Mouse (Mus musculus) adrenal gland, postnatal 4 days (tissue): ENCODE measurements around the gene Abcd3. TPM values are rescaled to one million over a fixed set of nuclear protein-coding genes. Genes with fewer than 3 reads are reported as not detected.

Source experiments
- DNase-seq, 2 experiments: peaks; one replicate each; pipeline ENCODE4 v3.0.0; 2021 to 2022; ENCODE audit warnings: low spot score in 2 of 2, mixed read lengths in 2 of 2
- total RNA-seq, 2 experiments: library from RNA; stranded (reverse); gene quantifications; 2 replicates each; pipeline ENCODE4 v1.2.3; 2021

Gene Abcd3
- total RNA-seq, 2 experiments from 2014 or later: 79.9 to 85.4 TPM

DNA sequence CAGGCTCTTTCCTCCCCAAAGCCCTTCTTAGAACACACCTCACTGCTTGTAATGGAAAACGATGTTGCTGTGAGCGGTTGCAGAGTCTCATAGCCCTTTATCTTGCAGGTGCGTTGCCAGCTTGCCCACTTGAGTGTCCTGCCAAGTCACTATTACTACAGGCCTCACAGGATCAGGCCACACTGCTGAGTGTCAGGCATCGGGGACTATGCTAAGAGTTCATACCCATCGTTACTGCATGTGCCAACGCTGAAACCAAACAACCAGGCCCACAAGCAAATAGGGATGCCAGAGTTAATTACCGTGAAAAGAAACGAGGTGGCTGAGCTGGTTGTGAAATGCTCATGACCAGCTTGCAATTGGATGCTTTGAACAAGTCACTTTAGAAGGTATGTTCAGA, 101.3 kb downstream of the Abcd3 start:
- DNase-seq: no peak

DNA sequence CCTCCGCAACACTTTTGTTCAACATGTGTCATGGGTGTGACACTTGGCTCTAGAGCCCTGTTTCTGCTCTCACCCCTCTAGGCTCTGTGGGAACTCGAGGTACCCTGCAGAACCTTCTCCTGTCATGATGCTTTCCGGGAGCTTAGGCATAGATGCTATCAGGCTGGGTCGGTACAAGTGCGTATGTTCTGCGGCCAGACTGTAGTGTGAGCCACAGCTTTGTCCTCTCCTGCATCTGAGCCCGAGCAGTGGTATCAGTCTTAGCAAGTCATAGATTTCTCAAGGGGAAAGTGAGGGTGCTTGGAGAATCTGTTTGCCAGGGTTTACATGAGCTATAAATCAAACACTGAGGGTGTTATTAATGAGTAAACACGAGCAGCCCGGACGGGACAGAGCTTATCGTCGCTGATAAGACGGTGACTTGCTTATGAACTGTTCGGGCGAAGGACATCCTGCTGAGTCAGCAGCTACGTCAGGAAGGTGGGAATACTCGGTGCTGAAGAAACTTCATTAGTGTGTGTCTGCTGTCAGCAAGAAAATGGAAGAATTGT, 101.9 kb downstream of the Abcd3 start:
- no peak for DNase-seq

- DNase-seq: no peak
Observed at GRCm38 (mm10) chr3:121712222-121712621, 102.9 kb downstream of the Abcd3 start.

DNA sequence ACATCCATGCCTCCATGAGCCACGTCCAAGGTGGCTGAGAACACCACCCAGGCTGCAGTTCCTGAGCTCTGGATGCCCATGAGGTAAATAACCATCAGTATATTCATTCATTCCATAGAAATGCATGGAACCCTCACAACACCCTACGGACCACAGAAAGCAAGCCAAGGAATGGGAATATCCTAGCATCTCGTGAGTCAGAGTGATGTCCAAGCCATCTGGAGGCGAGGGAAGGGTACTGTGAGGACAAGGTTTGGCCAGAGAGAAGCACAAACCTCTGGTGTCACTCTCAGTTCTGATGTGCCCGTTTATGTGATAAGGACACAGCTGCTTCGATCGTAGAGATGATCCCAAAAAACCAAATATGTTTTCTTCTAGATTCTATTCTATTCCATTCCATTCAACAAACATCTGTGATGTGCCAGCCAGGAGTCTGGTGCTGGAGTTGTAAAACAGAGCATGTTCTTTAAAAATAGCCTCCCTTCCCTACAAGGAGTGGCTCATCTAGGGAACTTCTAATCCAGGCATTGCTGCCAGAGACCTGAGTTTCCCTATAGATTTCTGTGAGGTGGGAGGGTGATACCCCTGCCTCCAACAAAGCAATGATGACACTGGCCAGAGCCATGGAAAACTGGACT, 104.1 kb downstream of the Abcd3 start:
- DNase-seq: no peak

Other genes with a start within 250 kb of the Abcd3 start
- not detected for gene 4930432M17Rik, start 144.5 kb downstream of the Abcd3 start, total RNA-seq
- gene F3, start 91.8 kb downstream of the Abcd3 start, total RNA-seq: 1 to 10 TPM; 5.8 to 8.3 TPM
- 10 to 100 TPM; 82.8 to 88.0 TPM for gene Arhgap29, start 137.2 kb upstream of the Abcd3 start, total RNA-seq
- gene Abca4, start 229.1 kb upstream of the Abcd3 start, total RNA-seq: 1 to 10 TPM; 2.8 to 3.6 TPM